Mouse (Mus musculus): ENCODE results near the gene Sorl1.

The Sorl1 gene

GRCm38 (mm10) chr9:42122441-42122840 is 1.7 kb downstream of the Sorl1 start:
- DNase-seq (ENCODE audit: low read depth, low spot score), result no peak

- no peak for DNase-seq (ENCODE audit: low read depth, low spot score)
These were observed 2.3 kb downstream of the Sorl1 start for GRCm38 (mm10) chr9:42121631-42122354.

GRCm38 (mm10) chr9:42116418-42117056 is 7.6 kb downstream of the Sorl1 start:
- DNase-seq (ENCODE audit: low read depth, low spot score), result no peak

GRCm38 (mm10) chr9:42115078-42115477 is 9.0 kb downstream of the Sorl1 start:
- no peak for DNase-seq (ENCODE audit: low read depth, low spot score)

- DNase-seq (ENCODE audit: low read depth, low spot score), result no peak
These were observed 10.8 kb downstream of the Sorl1 start for GRCm38 (mm10) chr9:42113316-42113715.

DNA sequence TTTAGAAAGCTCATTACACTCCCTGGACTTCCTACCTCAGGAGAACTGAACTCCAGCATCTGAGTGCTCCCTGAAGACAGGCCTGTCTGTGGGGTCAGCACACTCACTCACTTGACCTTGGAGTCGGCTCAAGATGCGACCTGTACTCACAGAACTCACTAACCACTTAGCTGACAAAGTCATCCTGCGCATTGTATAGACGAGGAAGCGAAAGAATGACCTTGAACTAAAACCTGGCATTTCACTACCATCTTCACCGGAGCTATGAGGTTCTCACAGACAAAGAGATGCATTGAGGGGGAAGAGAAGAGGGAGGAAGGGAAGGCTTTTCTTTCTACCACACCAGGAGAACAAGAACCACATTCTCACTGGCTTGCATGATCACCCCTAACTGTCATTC is 11.4 kb downstream of the Sorl1 start:
- no peak for DNase-seq (ENCODE audit: low read depth, low spot score)

GRCm38 (mm10) chr9:42111256-42111655 is 12.8 kb downstream of the Sorl1 start:
- no peak for DNase-seq (ENCODE audit: low read depth, low spot score)

DNA sequence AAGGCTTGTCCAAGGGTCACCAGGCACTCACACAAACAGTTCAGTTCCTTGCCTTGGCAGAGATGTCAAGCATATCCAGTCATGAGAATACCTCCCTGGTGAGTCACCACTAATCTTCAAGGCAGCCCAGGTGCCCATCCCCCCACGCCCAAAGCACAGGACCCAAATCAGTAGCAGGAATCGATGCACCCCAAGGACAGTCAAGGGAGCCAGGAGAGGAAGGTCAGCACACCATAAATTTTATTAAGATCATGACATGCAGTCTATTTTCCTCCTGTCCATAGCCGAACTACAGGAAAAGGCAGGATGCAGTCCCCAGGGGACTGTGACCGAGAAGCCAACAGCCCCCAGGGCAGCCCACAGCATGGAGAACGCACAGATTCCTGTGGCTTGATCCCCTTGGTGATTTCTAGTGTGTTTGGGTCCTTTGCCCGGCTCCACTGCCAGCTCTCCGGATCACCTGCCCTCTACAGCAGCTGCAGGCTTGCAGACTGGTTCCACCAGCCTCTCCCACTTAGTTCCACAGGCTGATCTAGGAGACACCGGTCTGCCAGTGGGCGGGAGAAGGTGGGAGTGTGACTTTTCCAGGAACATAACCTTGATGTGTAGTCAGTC is 14.2 kb downstream of the Sorl1 start:
- DNase-seq (ENCODE audit: low read depth, low spot score), result peak; percentile 35

- peak; percentile 67 for DNase-seq (ENCODE audit: low read depth, low spot score)
These were observed 15.0 kb downstream of the Sorl1 start for GRCm38 (mm10) chr9:42109131-42109530.

DNA sequence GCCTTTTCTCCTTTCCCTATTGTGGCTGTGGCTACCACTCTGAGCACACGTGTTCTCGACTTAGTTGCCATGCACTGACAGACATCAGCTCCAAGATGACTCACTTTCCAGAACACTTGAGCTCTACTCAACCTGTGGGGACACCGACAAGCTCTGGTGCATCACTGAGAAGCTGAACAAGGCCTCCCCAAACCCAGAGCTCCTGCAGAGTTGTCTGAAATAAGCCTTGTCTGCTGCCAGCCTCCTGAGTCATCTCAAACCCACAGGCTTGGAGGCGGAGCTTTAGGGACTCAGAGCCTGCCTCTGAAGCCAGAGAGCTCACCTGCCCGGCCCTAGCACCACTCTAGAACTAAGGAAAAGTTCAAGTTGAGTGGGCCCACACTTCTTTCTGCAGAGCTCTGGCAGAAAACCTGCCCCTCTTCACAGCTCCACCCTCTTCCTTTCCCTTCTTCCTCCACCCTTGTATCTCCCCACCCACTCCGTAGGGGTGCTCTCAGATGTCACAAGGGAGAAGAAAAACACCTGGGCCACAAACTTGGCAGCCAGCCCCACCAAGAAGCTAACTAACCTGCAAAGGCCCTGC is 15.6 kb downstream of the Sorl1 start:
- peak; percentile 87 for DNase-seq (ENCODE audit: low read depth, low spot score)

- no peak for DNase-seq (ENCODE audit: low read depth, low spot score)
These were observed 17.0 kb downstream of the Sorl1 start for GRCm38 (mm10) chr9:42107062-42107461.

DNA sequence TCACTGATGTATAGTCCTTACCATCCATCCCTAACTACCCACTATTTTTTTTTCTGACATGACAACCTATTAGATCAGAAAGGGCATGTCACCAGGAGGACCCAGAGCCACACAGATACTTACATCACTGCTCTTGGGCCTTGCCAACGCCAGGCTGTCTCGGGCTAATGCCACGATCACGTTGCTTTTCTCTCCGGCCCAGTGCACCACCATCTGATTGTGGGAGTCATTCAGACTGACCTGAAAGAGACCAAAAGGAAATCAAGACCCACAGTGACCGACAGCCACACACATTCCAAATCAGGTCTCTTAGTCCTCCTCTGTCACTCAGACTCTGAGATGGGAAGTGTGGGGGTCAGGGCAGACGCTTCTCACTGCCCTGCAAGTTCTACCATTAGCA is 17.8 kb downstream of the Sorl1 start:
- DNase-seq (ENCODE audit: low read depth, low spot score), result no peak

DNA sequence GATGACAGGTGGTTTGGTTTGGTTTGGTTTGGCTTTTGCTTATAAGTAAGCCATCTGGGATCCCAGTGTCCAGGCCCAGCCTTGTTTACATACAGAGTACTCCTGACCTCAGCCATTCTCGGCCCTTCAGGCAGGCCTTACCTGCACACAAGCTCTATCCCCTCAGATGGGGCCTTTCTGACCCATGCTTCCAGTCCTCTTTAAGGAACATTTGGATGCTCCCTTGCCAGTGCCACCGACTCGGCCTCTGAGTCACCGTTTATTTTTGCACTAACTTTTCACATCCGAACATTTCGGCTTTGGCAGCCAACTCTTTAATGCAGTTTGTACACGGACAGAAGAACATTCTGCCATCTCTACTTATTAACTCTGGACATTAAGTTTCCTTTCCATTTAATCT is 20.6 kb downstream of the Sorl1 start:
- DNase-seq (ENCODE audit: low read depth, low spot score), result no peak

- no peak for DNase-seq (ENCODE audit: low read depth, low spot score)
These were observed 22.1 kb downstream of the Sorl1 start for GRCm38 (mm10) chr9:42102013-42102412.

DNA sequence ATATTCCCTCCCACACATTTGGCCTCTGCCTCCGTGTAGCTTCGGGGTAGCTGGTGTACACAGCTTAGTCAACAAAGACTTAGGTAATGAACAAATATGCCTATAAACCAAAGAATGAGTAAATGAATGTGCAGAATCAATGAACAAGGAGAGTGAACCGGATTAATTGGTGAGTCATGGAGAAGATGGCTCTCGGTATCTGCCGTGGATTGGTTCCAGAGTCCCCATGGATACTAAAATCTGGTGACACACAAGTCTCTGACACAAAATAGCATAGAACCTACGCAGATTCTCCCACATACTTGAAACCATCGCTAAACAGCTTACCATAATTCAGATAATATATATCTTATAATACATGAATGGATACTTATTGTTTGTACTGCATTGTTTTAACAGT is 22.8 kb downstream of the Sorl1 start:
- DNase-seq (ENCODE audit: low read depth, low spot score), result no peak

- no peak for DNase-seq (ENCODE audit: low read depth, low spot score)
These were observed 23.4 kb downstream of the Sorl1 start for GRCm38 (mm10) chr9:42100618-42101210.

DNA sequence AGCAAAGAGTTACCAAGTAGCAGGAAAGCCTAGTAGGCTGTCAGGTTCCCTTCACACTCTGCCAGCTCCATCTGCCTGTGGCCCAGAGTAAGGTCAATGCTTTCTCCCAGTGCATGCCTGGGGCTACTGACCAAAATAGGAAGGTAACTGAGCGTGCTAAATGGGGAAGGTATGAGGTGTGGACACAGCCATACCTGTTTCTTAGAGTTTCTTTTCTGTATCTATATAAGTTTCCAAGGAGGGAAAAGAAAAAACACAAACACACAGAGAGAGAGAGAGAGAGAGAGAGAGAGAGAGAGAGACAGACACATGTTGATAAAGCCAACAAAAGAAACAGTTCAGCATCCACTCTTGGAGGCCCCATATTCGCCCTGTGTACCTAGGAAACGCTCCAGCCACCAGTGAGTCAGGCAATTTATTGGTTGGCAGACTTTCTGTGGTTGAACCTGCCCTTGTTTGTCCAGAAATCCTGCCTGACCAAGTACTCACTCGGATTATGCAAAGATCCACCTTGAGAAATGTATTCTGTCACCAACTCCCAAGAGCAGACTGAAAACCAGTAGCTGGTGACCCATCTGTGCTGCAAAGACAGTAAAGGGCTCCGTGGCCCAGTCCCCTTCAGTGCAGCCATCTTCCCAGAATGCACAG is 25.5 kb downstream of the Sorl1 start:
- DNase-seq (ENCODE audit: low read depth, low spot score), result no peak

- no peak for DNase-seq (ENCODE audit: low read depth, low spot score)
These were observed 26.2 kb downstream of the Sorl1 start for GRCm38 (mm10) chr9:42097731-42098473.

DNA sequence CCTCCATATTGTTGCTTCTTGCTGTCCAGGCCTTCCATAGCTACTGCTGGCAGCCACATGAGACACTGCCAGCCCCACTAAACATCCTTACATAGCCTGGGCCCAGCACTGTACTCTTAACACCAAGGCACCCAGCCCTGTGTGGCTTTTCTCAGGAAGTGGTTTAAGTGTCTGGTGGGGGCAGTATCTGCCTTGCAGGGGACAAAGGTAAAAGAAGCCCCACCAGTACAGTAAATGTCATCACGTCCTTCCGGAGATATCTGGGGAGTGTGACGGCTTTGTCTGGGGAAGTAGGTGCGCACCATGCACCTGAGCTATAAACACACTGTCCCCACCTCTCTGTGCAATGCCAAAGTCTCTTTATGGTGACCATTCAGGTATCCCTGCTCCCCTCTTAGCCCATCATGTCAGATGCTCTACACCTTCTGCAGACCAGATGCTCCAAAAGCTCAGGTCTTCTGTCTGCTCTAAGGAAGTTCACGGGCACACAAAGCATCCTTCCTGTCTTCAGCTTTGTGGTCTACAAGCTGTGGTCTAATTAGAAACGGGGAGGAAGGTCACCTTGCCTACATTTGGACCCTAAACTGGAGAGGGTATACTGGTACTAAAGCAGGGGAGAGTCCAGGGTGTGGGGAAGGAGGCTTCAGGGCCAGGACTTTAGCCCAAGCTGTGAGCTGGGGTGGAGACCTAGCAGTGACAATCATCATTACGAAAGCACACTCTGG is 26.9 kb downstream of the Sorl1 start:
- no peak for DNase-seq (ENCODE audit: low read depth, low spot score)

- no peak for DNase-seq (ENCODE audit: low read depth, low spot score)
These were observed 29.3 kb downstream of the Sorl1 start for GRCm38 (mm10) chr9:42094752-42095151.
